Comparison of ENCODE assay signal across 31 mouse cellular contexts in the genomic region with DNA sequence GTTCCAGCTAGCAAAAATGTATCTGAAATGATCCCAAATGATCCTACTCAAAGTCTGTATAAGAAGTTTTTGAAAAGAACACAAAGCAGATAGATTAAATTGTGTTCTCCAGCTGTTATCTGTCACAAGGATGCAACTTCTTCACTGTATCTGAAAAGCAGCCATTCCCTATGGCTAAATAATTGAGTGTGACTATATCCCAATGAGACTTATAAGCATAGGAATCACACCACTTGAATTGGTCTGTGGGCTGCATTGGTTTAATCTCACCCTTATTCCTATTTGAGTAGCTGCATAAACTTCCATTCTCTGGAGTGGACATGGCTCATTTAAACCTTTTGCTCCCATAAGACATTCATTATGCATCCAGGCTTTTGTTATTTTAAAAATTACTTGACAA.
"Had no signal": no experiment of that assay in that cellular context is flagged by ENCODE, and none has a peak within 500 bp of the region (broad histone marks: within the 10 kb centered on the region; RNA-seq: fewer than 3 reads in every experiment).

No protein-coding gene starts in this region.

- DNase-seq: left cerebral cortex, postnatal 4 days; liver; liver, embryonic 13.5 days; liver, postnatal 0 days; lung, adult 2 months; lung, postnatal 10 days; lung, postnatal 14 days; lung, postnatal 36 days; lung, postnatal 4 days; midbrain, embryonic 14.5 days had no signal

- ATAC-seq: liver, embryonic 12.5 days; liver, postnatal 0 days; lung, postnatal 0 days; midbrain, embryonic 13.5 days; midbrain, embryonic 15.5 days; midbrain, embryonic 16.5 days had no signal

- H3K27ac ChIP-seq: left cerebral cortex, adult 2 months; limb, embryonic 10.5 days; limb, embryonic 12.5 days; limb, embryonic 13.5 days; limb, embryonic 15.5 days; liver, embryonic 12.5 days; liver, embryonic 13.5 days; liver, embryonic 14.5 days; liver, embryonic 15.5 days; lung, embryonic 15.5 days; macrophage; midbrain, embryonic 10.5 days; midbrain, embryonic 12.5 days; midbrain, embryonic 13.5 days; midbrain, embryonic 15.5 days; neural tube, embryonic 12.5 days had no signal

- H3K9ac ChIP-seq: limb, embryonic 12.5 days; limb, embryonic 13.5 days; limb, embryonic 15.5 days; liver, embryonic 12.5 days; liver, embryonic 13.5 days; liver, embryonic 14.5 days; liver, embryonic 15.5 days; liver, postnatal 0 days; lung, embryonic 15.5 days; midbrain, embryonic 12.5 days; midbrain, embryonic 13.5 days; midbrain, embryonic 15.5 days; neural tube, embryonic 12.5 days had no signal

- H3K4me1 ChIP-seq: limb, embryonic 10.5 days; limb, embryonic 12.5 days; limb, embryonic 15.5 days; liver, embryonic 12.5 days; liver, embryonic 13.5 days; liver, embryonic 15.5 days; lung, embryonic 15.5 days; megakaryocyte, embryonic 14.5 days; midbrain, embryonic 10.5 days; midbrain, embryonic 12.5 days; midbrain, embryonic 13.5 days; midbrain, embryonic 15.5 days; neural tube, embryonic 12.5 days had no signal

- H3K4me3 ChIP-seq: left cerebral cortex, adult 2 months; limb, embryonic 10.5 days; limb, embryonic 12.5 days; limb, embryonic 13.5 days; limb, embryonic 15.5 days; liver, embryonic 12.5 days; liver, embryonic 13.5 days; liver, embryonic 15.5 days; lung, embryonic 15.5 days; megakaryocyte, embryonic 14.5 days; midbrain, embryonic 10.5 days; midbrain, embryonic 12.5 days; midbrain, embryonic 13.5 days; midbrain, embryonic 15.5 days; myocyte; neural tube, embryonic 12.5 days had no signal

- H3K4me2 ChIP-seq: limb, embryonic 12.5 days; limb, embryonic 13.5 days; limb, embryonic 15.5 days; liver, embryonic 11.5 days; liver, embryonic 12.5 days; liver, embryonic 13.5 days; liver, embryonic 15.5 days; lung, embryonic 15.5 days; midbrain, embryonic 11.5 days; midbrain, embryonic 12.5 days; midbrain, embryonic 13.5 days; midbrain, embryonic 15.5 days; neural tube, embryonic 12.5 days had no signal

- H3K27me3 ChIP-seq: limb, embryonic 12.5 days; limb, embryonic 13.5 days; limb, embryonic 15.5 days; liver, embryonic 12.5 days; liver, embryonic 13.5 days; liver, embryonic 15.5 days; lung, embryonic 15.5 days; megakaryocyte, embryonic 14.5 days; midbrain, embryonic 12.5 days; midbrain, embryonic 13.5 days; midbrain, embryonic 15.5 days; neural tube, embryonic 12.5 days had no signal

- H3K9me3 ChIP-seq: limb, embryonic 10.5 days; limb, embryonic 12.5 days; limb, embryonic 13.5 days; limb, embryonic 15.5 days; liver, embryonic 12.5 days; liver, embryonic 13.5 days; liver, embryonic 15.5 days; lung, embryonic 15.5 days; megakaryocyte, embryonic 14.5 days; midbrain, embryonic 10.5 days; midbrain, embryonic 12.5 days; midbrain, embryonic 13.5 days; midbrain, embryonic 15.5 days; neural tube, embryonic 12.5 days had no signal

- H3K36me3 ChIP-seq: limb, embryonic 10.5 days; limb, embryonic 12.5 days; limb, embryonic 13.5 days; limb, embryonic 15.5 days; liver, embryonic 12.5 days; liver, embryonic 13.5 days; liver, embryonic 15.5 days; lung, embryonic 15.5 days; midbrain, embryonic 10.5 days; midbrain, embryonic 12.5 days; midbrain, embryonic 13.5 days; midbrain, embryonic 15.5 days; neural tube, embryonic 12.5 days had no signal
